Mouse (Mus musculus): ENCODE results near the gene Trim34a.
"Not testable (repeated sequence)": the region's sequence is repeated elsewhere in the genome, so short reads cannot be mapped to it uniquely, and the experiment has no call there.

Trim34a gene

GRCm38 (mm10) chr7:104244287-104245181, at the start of gene Trim34a:
Gene Trim34a (plus strand): TSS chr7:104244457.
- no peak for DNase-seq (ENCODE audit: low read depth, low spot score)

DNA sequence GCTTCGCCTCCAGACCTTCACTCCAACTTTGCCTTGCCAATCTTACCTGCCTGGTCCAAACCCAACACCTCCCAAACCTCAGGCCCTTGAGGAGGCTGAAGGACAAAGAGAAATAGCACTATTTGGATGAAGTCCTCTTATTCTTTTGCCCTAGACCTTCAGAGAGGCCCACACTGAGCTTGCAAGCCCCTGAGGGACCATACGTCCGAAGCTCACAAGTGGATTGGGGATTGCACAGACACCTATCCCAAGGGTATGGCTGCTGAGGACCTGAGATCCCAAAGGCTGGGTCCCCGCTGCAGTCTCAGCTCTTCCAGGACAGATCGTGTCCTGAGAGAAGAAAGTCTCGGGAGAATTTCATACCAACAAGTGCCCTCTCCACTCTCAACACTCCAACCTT, 48.4 kb upstream of the Trim34a start, which contains the start of gene Olfr649:
TSS of gene Olfr649 (minus strand) at position 101 of the 400 bp plus-strand sequence.
- no peak for DNase-seq (ENCODE audit: low read depth, low spot score)

- peak; percentile 8 for DNase-seq (ENCODE audit: low read depth, low spot score)
Observed at GRCm38 (mm10) chr7:104199822-104200221, 44.4 kb upstream of the Trim34a start.

DNA sequence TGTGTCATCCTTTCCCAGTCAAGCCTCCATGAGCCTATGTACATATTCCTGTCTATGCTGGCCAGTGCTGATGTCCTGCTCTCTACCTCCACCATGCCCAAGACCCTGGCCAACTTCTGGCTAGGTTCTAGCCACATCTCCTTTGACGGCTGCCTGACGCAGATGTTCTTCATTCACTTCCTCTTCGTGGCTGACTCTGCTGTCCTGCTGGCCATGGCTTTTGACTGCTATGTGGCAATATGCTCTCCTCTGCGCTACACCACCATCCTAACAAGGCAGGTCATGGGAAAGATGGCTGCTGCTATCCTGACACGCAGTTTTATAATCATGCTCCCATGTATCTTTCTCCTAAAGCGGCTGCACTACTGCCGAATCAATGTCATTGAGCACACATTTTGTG, 38.1 kb upstream of the Trim34a start:
- DNase-seq (ENCODE audit: low read depth, low spot score) = no peak

GRCm38 (mm10) chr7:104216011-104216535, 28.2 kb upstream of the Trim34a start:
- DNase-seq (ENCODE audit: low read depth, low spot score) = no peak

- no peak for DNase-seq (ENCODE audit: low read depth, low spot score)
Observed at GRCm38 (mm10) chr7:104217881-104218280, 26.4 kb upstream of the Trim34a start.

DNA sequence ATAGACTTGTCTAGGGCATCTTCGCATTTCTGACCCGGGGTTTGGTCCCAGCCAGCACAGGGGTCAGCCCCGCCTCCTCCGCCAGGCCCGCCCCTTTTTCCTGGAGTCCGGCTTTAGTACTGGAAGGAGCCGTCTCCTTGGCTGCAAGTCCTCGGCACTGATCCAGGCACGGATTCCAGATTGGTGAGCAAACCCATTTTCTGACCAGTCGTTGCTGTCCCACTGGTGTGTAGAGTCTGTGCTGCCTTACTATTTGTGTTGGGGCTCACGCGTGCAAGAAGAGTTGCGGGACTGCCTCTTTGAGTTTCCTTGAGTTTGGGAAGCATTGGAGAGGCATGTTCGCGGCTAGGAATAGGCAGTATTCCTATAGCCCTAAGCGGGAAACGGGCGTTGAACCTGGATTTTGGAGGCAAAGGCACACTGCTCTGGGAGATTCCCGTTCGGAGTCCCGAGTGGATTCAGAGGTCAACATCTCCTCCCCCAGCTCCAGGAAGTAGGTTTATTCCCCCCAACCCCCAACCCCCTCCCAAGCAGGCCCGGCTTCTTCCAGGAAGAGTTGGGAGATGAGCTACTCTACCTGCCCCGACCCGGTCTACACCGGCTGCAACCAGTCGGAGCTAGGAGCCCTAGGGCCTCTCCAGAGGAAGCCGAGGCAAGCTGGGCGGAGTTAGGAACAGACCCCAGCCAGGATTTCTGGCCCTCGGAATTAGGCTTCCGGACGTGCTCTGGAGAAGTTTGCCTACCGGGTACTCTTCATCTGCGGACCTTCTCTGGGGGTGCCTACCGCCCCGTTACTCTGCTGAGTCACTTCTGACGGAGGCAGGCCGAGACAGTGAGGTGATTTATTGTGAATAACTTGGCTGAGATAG, 25.3 kb upstream of the Trim34a start, which contains the start of gene Trim6:
TSS of gene Trim6 (plus strand) at position 93 of the 869 bp plus-strand sequence.
- DNase-seq (ENCODE audit: low read depth, low spot score) = no peak

DNA sequence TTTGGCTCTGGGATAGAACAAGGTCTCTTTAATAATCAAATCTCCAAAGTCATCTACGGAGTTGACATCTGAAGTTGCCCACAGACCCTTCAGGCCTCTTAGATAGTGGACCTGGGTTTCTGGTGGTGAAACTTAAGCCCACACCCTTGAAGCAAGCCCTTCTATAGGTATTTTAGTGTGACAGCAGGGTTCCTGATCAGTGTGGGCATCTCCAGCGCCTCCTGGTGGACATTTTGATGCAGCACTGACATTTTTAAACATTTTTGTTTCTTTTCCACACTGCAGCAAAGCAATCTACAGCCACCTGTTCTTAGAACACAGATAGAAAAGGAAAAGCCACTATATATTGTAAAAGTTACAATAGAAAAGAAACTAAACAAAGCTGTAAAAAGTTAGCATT, 13.1 kb upstream of the Trim34a start:
- no peak for DNase-seq (ENCODE audit: low read depth, low spot score)

DNA sequence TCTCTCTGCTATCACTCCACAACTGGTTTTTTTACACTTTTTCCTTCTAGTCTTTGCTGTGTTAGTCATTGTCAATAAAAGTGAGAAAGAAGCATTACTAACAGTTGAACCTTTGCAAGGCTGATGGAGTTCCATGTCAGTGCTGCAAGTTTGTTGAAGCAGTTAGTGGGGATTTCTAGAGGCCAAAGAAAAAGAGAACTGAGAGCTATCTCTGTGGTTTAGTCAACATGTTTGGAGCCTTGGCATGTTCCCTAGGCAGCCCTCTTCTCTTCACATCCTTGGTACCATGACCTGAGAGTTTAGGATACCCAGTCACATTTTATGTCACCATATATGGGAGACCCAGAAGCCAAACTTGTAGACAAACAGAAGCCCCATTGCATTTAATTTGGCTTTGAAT, 3.4 kb upstream of the Trim34a start:
- DNase-seq (ENCODE audit: low read depth, low spot score) = no peak

- DNase-seq (ENCODE audit: low read depth, low spot score) = no peak
Observed at GRCm38 (mm10) chr7:104243616-104244015, 641 bp upstream of the Trim34a start.

GRCm38 (mm10) chr7:104260380-104260779, 16.1 kb downstream of the Trim34a start:
- not testable (repeated sequence) for DNase-seq (ENCODE audit: low read depth, low spot score)

DNA sequence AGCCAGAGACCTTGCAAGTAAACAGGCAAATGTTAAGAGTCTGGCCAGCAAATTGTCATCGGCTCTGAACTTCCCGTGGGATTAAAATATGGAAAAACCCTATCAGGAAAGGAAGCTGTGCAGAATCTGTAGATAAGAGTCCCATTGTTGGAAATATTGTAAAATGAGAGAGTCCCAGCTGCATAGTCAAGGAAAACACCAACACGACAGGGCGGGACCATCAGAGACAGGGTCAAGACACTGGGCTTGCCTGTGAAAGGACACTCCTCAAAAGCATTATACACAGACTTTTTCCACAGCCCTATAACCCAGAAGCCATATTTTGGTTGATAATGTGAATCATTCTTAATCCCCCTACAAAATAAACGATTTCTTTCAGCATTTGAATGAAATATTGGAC, 21.1 kb downstream of the Trim34a start:
- DNase-seq (ENCODE audit: low read depth, low spot score) = not testable (repeated sequence)

GRCm38 (mm10) chr7:104279361-104279760, 35.1 kb downstream of the Trim34a start:
- not testable (repeated sequence) for DNase-seq (ENCODE audit: low read depth, low spot score)

GRCm38 (mm10) chr7:104287576-104288443, 43.6 kb downstream of the Trim34a start, which contains the start of gene Trim5:
Gene Trim5 (minus strand): TSS chr7:104288094.
- DNase-seq (ENCODE audit: low read depth, low spot score) = not testable (repeated sequence)

DNA sequence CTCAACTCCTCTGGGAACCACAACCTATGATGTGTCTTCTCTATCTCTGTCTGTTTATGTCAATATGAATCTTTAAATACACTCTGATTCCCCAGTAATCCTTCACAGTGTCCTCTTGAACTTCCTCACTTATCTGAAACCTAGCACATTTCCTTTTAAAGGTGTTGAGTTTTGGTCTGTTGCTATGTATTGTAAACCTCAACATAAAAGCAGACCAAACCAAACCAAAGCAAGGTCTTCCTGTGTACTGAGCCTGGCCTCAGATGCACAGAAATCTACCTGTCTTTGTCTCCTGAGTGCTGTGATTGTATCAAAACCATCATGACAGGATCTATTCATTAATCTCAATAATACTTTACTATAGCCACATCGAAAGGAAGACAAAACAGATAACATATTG, 46.4 kb downstream of the Trim34a start:
- no peak for DNase-seq (ENCODE audit: low read depth, low spot score)

DNA sequence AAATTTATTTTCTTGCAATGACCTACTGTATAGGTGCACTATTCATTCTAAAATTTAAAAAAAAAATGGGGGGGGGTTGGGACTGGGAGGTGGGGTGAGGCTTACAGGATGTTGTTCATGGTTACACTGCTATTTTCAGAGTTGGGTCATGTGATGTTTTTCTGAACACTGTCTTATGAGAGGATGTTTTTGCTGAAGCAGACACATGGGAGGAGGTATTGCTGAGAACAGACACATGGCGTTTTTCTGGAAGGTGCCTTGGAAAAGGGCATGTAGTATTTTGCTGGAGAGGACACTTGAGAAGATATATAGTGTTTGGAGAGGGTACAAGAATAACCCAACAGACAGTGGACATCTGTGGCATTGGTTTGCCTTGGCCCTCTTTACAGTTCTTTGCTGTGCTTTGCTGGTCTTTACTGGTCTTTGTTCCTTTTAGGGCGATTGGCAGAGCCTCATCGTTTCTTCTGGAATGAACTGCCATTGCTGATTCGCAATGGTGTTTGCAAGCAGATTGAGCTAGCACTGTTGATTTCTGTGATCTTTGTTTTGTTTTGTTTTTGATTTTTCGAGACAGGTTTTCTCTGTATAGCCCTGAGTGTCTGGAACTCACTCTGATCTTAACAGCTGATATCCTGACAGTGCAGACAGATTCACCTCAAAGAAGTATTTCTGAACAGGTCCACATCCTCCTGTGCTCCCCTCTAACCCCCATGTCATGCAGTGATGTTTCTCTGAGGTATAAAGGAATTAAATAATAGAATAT, 47.6 kb downstream of the Trim34a start:
- no peak for DNase-seq (ENCODE audit: low read depth, low spot score)
